Mouse (Mus musculus) lung, embryonic 15.5 days (tissue): ENCODE measurements around the gene Ndufa5. TPM values are rescaled to one million over a fixed set of nuclear protein-coding genes. Genes with fewer than 3 reads are reported as not detected.

Experiments
- ATAC-seq: fragments of 200-750 bp; cut with Nextera tagmentation; 2 replicates; pipeline ENCODE4 v1.8.0; 2017; ENCODE audit warnings: moderate number of reproducible peaks, borderline replicate concordance; ENCODE audit not compliant: low FRiP score, low TSS enrichment; ENCODE audit errors: extremely low read depth
- H3K27ac ChIP-seq: fragments of 300-500 bp; sonication (generic); 2 replicates; pipeline ENCODE4 v1.5.1; 2015; ENCODE audit warnings: moderate library complexity, mild to moderate bottlenecking, inconsistent platforms
- H3K27me3 ChIP-seq: fragments of 300-500 bp; sonication (generic); 2 replicates; pipeline ENCODE4 v1.6.1; 2015; ENCODE audit warnings: inconsistent platforms
- H3K36me3 ChIP-seq: fragments of 300-500 bp; sonication (generic); 2 replicates; pipeline ENCODE4 v1.6.1; 2015; ENCODE audit warnings: inconsistent platforms
- H3K4me1 ChIP-seq: fragments of 300-500 bp; sonication (generic); 2 replicates; pipeline ENCODE4 v1.6.1; 2015; ENCODE audit warnings: inconsistent platforms
- H3K4me2 ChIP-seq: fragments of 300-500 bp; sonication (generic); 2 replicates; pipeline ENCODE4 v1.6.1; 2015; ENCODE audit warnings: inconsistent platforms, mild to moderate bottlenecking, moderate library complexity
- H3K4me3 ChIP-seq: fragments of 300-500 bp; sonication (generic); 2 replicates; pipeline ENCODE4 v1.5.1; 2015; ENCODE audit warnings: mild to moderate bottlenecking, inconsistent platforms
- H3K9ac ChIP-seq: fragments of 300-500 bp; sonication (generic); 2 replicates; pipeline ENCODE4 v1.6.1; 2015; ENCODE audit warnings: inconsistent platforms
- H3K9me3 ChIP-seq: fragments of 300-500 bp; sonication (generic); 2 replicates; pipeline ENCODE4 v1.6.1; 2016; ENCODE audit warnings: inconsistent platforms
- WGBS: fragments of 180-500 bp; shearing (Covaris S2); methylation state at CpG from one replicate; pipeline ENCODE4 v1.1.7; 2015; 5-methylcytosine and 5-hydroxymethylcytosine counted together
- polyA plus RNA-seq: library from polyadenylated mRNA; unstranded; fragments of >200 nt; fragmentation: Nextera tagmentation; extraction: Ambion mirVana; gene quantifications from 2 replicates; pipeline ENCODE4 v1.2.1, GENCODE M21; 2015

Gene Ndufa5
- polyA plus RNA-seq, 1 experiment from 2014 or later: 290 TPM

- ATAC-seq: no peak
These were observed 22.0 kb upstream of the Ndufa5 start for GRCm38 (mm10) chr6:24549801-24550200.

GRCm38 (mm10) chr6:24546716-24547420 lies 19.1 kb upstream of the Ndufa5 start:
- H3K27ac ChIP-seq: peak overlapping the region; percentile 41; the same call in 1 of the 2 replicates
- ATAC-seq: peak; percentile 62; the same call in 1 of the 2 replicates
- H3K36me3 ChIP-seq: no peaks in the 10 kb centered on the region
- H3K4me1 ChIP-seq: 0 out of 2 replicates have a peak, but pooled peaks cover 8% of the 10 kb centered on the region
- no peak overlapping the region for H3K4me2 ChIP-seq
- H3K27me3 ChIP-seq: no peaks in the 10 kb centered on the region
- no peak overlapping the region for H3K9ac ChIP-seq
- no peak overlapping the region for H3K4me3 ChIP-seq
- WGBS: 27% methylated on average over 1 of the region's 1 CpGs
- no peaks in the 10 kb centered on the region for H3K9me3 ChIP-seq

More at GRCm38 (mm10) chr6:24549801-24550200, 22.0 kb upstream of the Ndufa5 start:
- Histone ChIP-seq H3K4me2 (no peak overlapping the region), H3K9ac (no peak overlapping the region), H3K36me3 (no peaks in the 10 kb centered on the region), H3K4me3 (no peak overlapping the region), H3K9me3 (no peaks in the 10 kb centered on the region), H3K4me1 (peaks cover 23% of the 10 kb centered on the region), H3K27ac (no peak overlapping the region), H3K27me3 (no peaks in the 10 kb centered on the region)
- WGBS: 69% methylated on average over 2 of the region's 2 CpGs

GRCm38 (mm10) chr6:24543119-24543591 lies 15.3 kb upstream of the Ndufa5 start:
- WGBS: 49% methylated on average over 6 of the region's 6 CpGs
- 0 out of 2 replicates have a peak, but pooled peaks cover 7% of the 10 kb centered on the region for H3K4me1 ChIP-seq
- no peak overlapping the region for H3K4me2 ChIP-seq
- H3K4me3 ChIP-seq: no peak overlapping the region
- H3K27ac ChIP-seq: no peak overlapping the region
- H3K27me3 ChIP-seq: no peaks in the 10 kb centered on the region
- ATAC-seq: no peak
- H3K9ac ChIP-seq: no peak overlapping the region
- H3K9me3 ChIP-seq: no peaks in the 10 kb centered on the region
- H3K36me3 ChIP-seq: no peaks in the 10 kb centered on the region

- Histone ChIP-seq H3K4me1 (0 out of 2 replicates have a peak, but pooled peaks cover 7% of the 10 kb centered on the region), H3K9me3 (no peaks in the 10 kb centered on the region), H3K9ac (no peak overlapping the region), H3K36me3 (no peaks in the 10 kb centered on the region), H3K4me3 (no peak overlapping the region), H3K4me2 (no peak overlapping the region), H3K27ac (no peak overlapping the region), H3K27me3 (no peaks in the 10 kb centered on the region)
- ATAC-seq: no peak
These were observed 14.6 kb upstream of the Ndufa5 start for GRCm38 (mm10) chr6:24542393-24542792.

- no peak overlapping the region for H3K4me2 ChIP-seq
- no peak overlapping the region for H3K9ac ChIP-seq
- WGBS: 72% methylated on average over 4 of the region's 4 CpGs
- no peaks in the 10 kb centered on the region for H3K9me3 ChIP-seq
- H3K27ac ChIP-seq: no peak overlapping the region
- H3K4me3 ChIP-seq: no peak overlapping the region
- H3K4me1 ChIP-seq: no peaks in the 10 kb centered on the region
- no peaks in the 10 kb centered on the region for H3K27me3 ChIP-seq
- no peak for ATAC-seq
- H3K36me3 ChIP-seq: no peaks in the 10 kb centered on the region
These were observed 12.3 kb upstream of the Ndufa5 start for GRCm38 (mm10) chr6:24540106-24540505.

- Histone ChIP-seq H3K9ac (no peak overlapping the region), H3K27me3 (no peaks in the 10 kb centered on the region), H3K36me3 (no peaks in the 10 kb centered on the region), H3K4me1 (no peaks in the 10 kb centered on the region), H3K27ac (no peak overlapping the region), H3K9me3 (no peaks in the 10 kb centered on the region), H3K4me3 (no peak overlapping the region), H3K4me2 (no peak overlapping the region)
- no peak for ATAC-seq
- WGBS: 81% methylated on average over 3 of the region's 3 CpGs
These were observed 10.6 kb upstream of the Ndufa5 start for GRCm38 (mm10) chr6:24538435-24538834.

- WGBS: 69% methylated on average over 3 of the region's 3 CpGs
- H3K27me3 ChIP-seq: no peaks in the 10 kb centered on the region
- no peak overlapping the region for H3K27ac ChIP-seq
- H3K4me2 ChIP-seq: no peak overlapping the region
- no peak overlapping the region for H3K4me3 ChIP-seq
- H3K4me1 ChIP-seq: peaks cover 16% of the 10 kb centered on the region
- H3K9me3 ChIP-seq: no peaks in the 10 kb centered on the region
- H3K36me3 ChIP-seq: no peaks in the 10 kb centered on the region
- ATAC-seq: no peak
- H3K9ac ChIP-seq: no peak overlapping the region
These were observed 5.0 kb upstream of the Ndufa5 start for GRCm38 (mm10) chr6:24532804-24533203.

- H3K9me3 ChIP-seq: no peaks in the 10 kb centered on the region
- no peaks in the 10 kb centered on the region for H3K36me3 ChIP-seq
- H3K4me3 ChIP-seq: peak overlapping the region; percentile 13
- H3K9ac ChIP-seq: no peak overlapping the region
- H3K4me2 ChIP-seq: peak overlapping the region; percentile 52
- no peak overlapping the region for H3K27ac ChIP-seq
- H3K4me1 ChIP-seq: peaks cover 26% of the 10 kb centered on the region
- 41% methylated on average over 11 of the region's 11 CpGs for WGBS
- H3K27me3 ChIP-seq: no peaks in the 10 kb centered on the region
- ATAC-seq: no peak
These were observed 3.1 kb upstream of the Ndufa5 start for GRCm38 (mm10) chr6:24530711-24531420.

GRCm38 (mm10) chr6:24530166-24530565 lies 2.4 kb upstream of the Ndufa5 start:
- no peaks in the 10 kb centered on the region for H3K9me3 ChIP-seq
- peak overlapping the region; percentile 52 for H3K4me2 ChIP-seq
- ATAC-seq: no peak
- H3K36me3 ChIP-seq: no peaks in the 10 kb centered on the region
- WGBS: 17% methylated on average over 4 of the region's 4 CpGs
- H3K27ac ChIP-seq: no peak overlapping the region
- H3K4me3 ChIP-seq: peak overlapping the region; percentile 13
- no peak overlapping the region for H3K9ac ChIP-seq
- H3K27me3 ChIP-seq: no peaks in the 10 kb centered on the region
- H3K4me1 ChIP-seq: peaks cover 30% of the 10 kb centered on the region

GRCm38 (mm10) chr6:24528064-24528243 lies 141 bp upstream of the Ndufa5 start, which contains the start of gene Asb15:
Gene Asb15, plus strand, starts transcription at chr6:24528144.
- 0 out of 2 replicates have a peak, but pooled peaks have one; percentile 2 for ATAC-seq
- Histone ChIP-seq H3K9me3 (no peaks in the 10 kb centered on the region), H3K9ac (peak within 1 kb of the TSS; percentile 72), H3K27ac (peak within 1 kb of the TSS; percentile 35), H3K27me3 (no peaks in the 10 kb centered on the region), H3K36me3 (no peaks in the 10 kb centered on the region; the same call in 1 of the 2 replicates), H3K4me3 (peak within 1 kb of the TSS; percentile 81), H3K4me1 (peaks cover 30% of the 10 kb centered on the region), H3K4me2 (peak within 1 kb of the TSS; percentile 78)
- WGBS: 43% methylated on average over 2 of the region's 2 CpGs

- H3K9ac ChIP-seq: no peak overlapping the region
- no peak overlapping the region for H3K27ac ChIP-seq
- no peak for ATAC-seq
- H3K36me3 ChIP-seq: peaks cover 8% of the 10 kb centered on the region; the same call in 1 of the 2 replicates
- no peaks in the 10 kb centered on the region for H3K27me3 ChIP-seq
- no peaks in the 10 kb centered on the region for H3K9me3 ChIP-seq
- H3K4me3 ChIP-seq: no peak overlapping the region
- 84% methylated on average over 3 of the region's 3 CpGs for WGBS
- no peak overlapping the region; the same call in 1 of the 2 replicates for H3K4me2 ChIP-seq
- peaks cover 24% of the 10 kb centered on the region for H3K4me1 ChIP-seq
These were observed 2.1 kb downstream of the Ndufa5 start for GRCm38 (mm10) chr6:24525705-24526104.

GRCm38 (mm10) chr6:24516197-24516596 lies 11.6 kb downstream of the Ndufa5 start:
- Histone ChIP-seq H3K36me3 (peaks cover 20% of the 10 kb centered on the region), H3K4me1 (peaks cover 8% of the 10 kb centered on the region), H3K4me3 (no peak overlapping the region), H3K9me3 (no peaks in the 10 kb centered on the region), H3K27me3 (no peaks in the 10 kb centered on the region), H3K9ac (no peak overlapping the region), H3K4me2 (no peak overlapping the region), H3K27ac (no peak overlapping the region)
- WGBS: 45% methylated on average over 2 of the region's 2 CpGs
- no peak for ATAC-seq
